Mouse (Mus musculus) CD4-positive naive resting alpha-beta T cell, adult 57 days (primary cell): Measurements from ENCODE around the gene Rfx3. TPM values are rescaled to one million over a fixed set of nuclear protein-coding genes. Genes with fewer than 3 reads are reported as not detected.

Experiments used
- total RNA-seq: library from RNA; stranded (reverse); gene quantifications from one replicate; pipeline ENCODE4 v1.2.4, GENCODE M21; 2023

Gene Rfx3
- total RNA-seq: 35.6 TPM

GRCm38 (mm10) chr19:28010471-28011395 lies at the start of gene Rfx3:
TSS of gene Rfx3 (minus strand) at chr19:28011166.

